Mouse (Mus musculus) kidney, embryonic 14.5 days (tissue): ENCODE measurements at regions not wholly inside any gene's neighbourhood (a gene's known extent, or its start where the extent isn't known, plus 50 kb on each side); places are given as distances from the start of the nearest gene placed in this dataset.
A peak's percentile ranks its signal among the peaks of the same experiment; 100 is the strongest.

Experiments used
- ATAC-seq: fragments of 200-750 bp; cut with Nextera tagmentation; 2 replicates; pipeline ENCODE4 v1.8.0; 2017; ENCODE audit warnings: moderate number of reproducible peaks, mild to moderate bottlenecking, moderate TSS enrichment, moderate library complexity; ENCODE audit not compliant: low FRiP score, low TSS enrichment
- H3K27ac ChIP-seq: fragments of 300-500 bp; sonication (generic); 2 replicates; pipeline ENCODE4 v1.5.1; 2014; ENCODE audit warnings: low read depth, mild to moderate bottlenecking, low read length, moderate library complexity, mixed read lengths
- H3K27me3 ChIP-seq: fragments of 300-500 bp; sonication (generic); 2 replicates; pipeline ENCODE4 v1.6.1; 2014; ENCODE audit warnings: mild to moderate bottlenecking, low read length; ENCODE audit not compliant: control insufficient read depth, insufficient read depth
- H3K36me3 ChIP-seq: fragments of 300-500 bp; sonication (generic); 2 replicates; pipeline ENCODE4 v1.6.1; 2014; ENCODE audit warnings: low read length, mixed read lengths; ENCODE audit not compliant: control insufficient read depth, insufficient read depth
- H3K4me1 ChIP-seq: fragments of 300-500 bp; sonication (generic); 2 replicates; pipeline ENCODE4 v1.6.1; 2014; ENCODE audit warnings: low read length, mixed read lengths; ENCODE audit not compliant: control insufficient read depth, insufficient read depth
- H3K4me2 ChIP-seq: fragments of 300-500 bp; sonication (generic); replicated peaks from 2 replicates; pipeline ENCODE4 v1.6.1; 2014; ENCODE audit warnings: low read depth, mild to moderate bottlenecking, low read length
- H3K4me3 ChIP-seq: fragments of 300-500 bp; sonication (generic); 2 replicates; pipeline ENCODE4 v1.5.1; 2014; ENCODE audit warnings: mild to moderate bottlenecking, low read length
- H3K9ac ChIP-seq: fragments of 300-500 bp; sonication (generic); 2 replicates; pipeline ENCODE4 v1.6.1; 2014; ENCODE audit warnings: low read depth, mild to moderate bottlenecking, low read length, moderate library complexity
- H3K9me3 ChIP-seq: fragments of 300-500 bp; sonication (generic); 2 replicates; pipeline ENCODE4 v1.6.1; 2016; ENCODE audit warnings: low read length; ENCODE audit not compliant: control insufficient read depth
- WGBS: fragments of 180-500 bp; shearing (Covaris S2); extraction: QIAGEN DNeasy Blood & Tissue Kit; methylation state at CpG from one replicate; pipeline ENCODE4 v1.1.7; 2014; 5-methylcytosine and 5-hydroxymethylcytosine counted together

DNA sequence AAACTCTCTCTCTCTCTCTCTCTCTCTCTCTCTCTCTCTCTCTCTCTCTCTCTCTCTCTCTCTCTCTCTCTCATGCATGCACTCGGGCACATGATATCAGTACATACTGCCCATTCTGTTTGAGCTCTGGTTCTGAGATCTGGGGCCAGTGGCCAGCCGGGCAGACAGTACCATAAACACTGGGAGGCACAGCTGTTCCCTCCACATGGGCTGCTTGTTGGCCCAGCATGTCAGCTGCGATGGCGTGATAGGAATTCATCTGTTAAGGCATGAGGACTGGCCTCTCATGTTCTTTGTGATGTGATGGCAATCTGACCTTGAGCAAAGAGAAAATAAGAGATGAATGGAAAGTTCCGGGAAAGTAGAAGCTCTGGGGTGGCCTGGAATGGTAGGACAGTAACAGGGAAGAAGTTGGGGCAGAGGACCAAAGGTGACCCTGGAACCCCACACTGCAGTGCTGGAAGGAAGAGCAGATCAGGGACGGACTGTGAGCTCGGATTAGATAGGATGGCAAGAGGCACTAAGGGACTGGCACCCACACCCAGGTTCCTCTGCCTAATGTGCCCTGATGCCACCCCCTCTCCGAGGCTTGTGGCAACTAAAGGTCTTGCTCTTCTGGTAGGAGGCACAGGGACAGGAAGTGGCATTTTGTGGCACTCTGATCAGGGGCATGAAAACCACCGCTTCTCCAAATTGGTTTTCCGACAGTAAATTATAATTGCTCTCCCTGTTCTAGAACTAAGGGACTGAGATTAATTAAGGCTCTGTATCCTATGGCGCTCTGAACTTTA, 186.4 kb upstream of the Zmiz1 start:
- WGBS, result 70% methylated on average over 11 of the region's 11 CpGs
- peaks cover 20% of the 10 kb centered on the region for H3K4me1 ChIP-seq

DNA sequence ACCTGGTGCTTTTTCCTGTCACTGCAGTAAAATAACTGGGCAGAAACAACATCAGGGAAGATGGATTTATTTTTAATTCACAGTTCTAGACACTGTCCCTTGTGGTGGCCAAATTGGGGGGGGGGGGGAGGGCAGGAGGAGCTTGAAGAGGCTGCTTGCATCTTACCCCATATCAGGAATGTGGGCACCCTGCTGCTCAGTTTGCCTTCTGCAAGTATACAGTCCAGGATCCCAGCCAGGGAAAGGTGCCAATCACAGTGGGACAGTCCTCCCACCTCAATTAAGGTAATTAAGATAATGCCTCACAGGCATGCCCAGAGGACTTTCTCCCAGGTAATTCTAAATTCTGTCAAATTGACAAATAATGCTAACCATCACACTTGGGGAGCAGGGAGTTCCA, 179.2 kb upstream of the Zmiz1 start:
- no peaks in the 10 kb centered on the region for H3K9me3 ChIP-seq
- H3K27me3 ChIP-seq, result no peaks in the 10 kb centered on the region
- H3K4me3 ChIP-seq, result no peak overlapping the region
- no peak for ATAC-seq
- H3K27ac ChIP-seq, result no peak overlapping the region
- 0 out of 2 replicates have a peak, but pooled peaks cover 4% of the 10 kb centered on the region for H3K4me1 ChIP-seq
- no peak overlapping the region for H3K9ac ChIP-seq
- H3K36me3 ChIP-seq, result no peaks in the 10 kb centered on the region
- no peak overlapping the region for H3K4me2 ChIP-seq

More for the DNA sequence above, 186.4 kb upstream of the Zmiz1 start:
- Histone ChIP-seq H3K36me3 (no peaks in the 10 kb centered on the region), H3K27me3 (no peaks in the 10 kb centered on the region), H3K4me3 (no peak overlapping the region), H3K9me3 (no peaks in the 10 kb centered on the region), H3K4me2 (no peak overlapping the region), H3K27ac (no peak overlapping the region), H3K9ac (no peak overlapping the region)
- ATAC-seq, result no peak

DNA sequence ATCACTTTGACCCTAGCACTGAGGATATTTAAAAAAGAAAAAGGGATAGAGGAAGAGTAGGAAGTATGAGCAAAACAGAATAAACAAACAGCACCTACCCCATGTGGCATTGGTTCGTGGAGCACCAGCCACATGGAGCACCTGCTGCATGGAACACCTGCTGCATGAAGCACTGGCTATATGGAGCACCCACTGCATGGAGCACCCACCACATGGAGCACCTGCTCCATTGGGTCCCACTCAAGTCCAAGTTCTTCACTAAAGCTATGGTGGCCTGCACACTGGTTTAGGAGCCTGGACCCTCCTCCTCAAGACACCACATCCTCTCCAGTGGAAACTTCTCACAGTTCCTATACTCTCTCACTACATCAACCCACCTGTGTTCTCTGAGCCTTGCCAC, 166.4 kb upstream of the Zmiz1 start:
- no peaks in the 10 kb centered on the region for H3K4me1 ChIP-seq
- H3K27ac ChIP-seq, result no peak overlapping the region
- H3K9ac ChIP-seq, result no peak overlapping the region
- H3K9me3 ChIP-seq, result no peaks in the 10 kb centered on the region
- no peak overlapping the region for H3K4me2 ChIP-seq
- H3K36me3 ChIP-seq, result no peaks in the 10 kb centered on the region
- 58% methylated on average over 1 of the region's 1 CpGs for WGBS
- no peaks in the 10 kb centered on the region for H3K27me3 ChIP-seq
- ATAC-seq, result no peak
- H3K4me3 ChIP-seq, result no peak overlapping the region

DNA sequence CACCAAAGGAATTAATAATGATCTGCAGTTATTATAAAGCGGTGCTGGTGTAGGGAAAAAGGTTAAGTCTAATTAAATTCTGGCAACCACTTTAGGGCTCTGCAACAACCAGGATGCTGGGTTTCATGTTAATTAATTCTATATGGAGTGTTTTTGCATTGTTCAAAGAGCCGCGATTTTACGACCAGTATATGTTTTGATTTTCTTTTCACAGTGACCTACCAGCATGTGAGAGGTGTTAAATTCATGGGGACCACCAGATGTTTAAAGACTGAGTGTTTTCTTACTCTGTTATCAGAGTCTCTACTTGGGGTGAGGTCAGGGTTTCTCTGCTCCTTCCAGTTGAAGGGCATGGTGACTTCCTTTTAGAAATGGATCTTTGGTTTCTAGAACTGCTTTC, 164.8 kb upstream of the Zmiz1 start:
- no peak for ATAC-seq
- Histone ChIP-seq H3K4me2 (no peak overlapping the region), H3K4me1 (no peaks in the 10 kb centered on the region), H3K9ac (no peak overlapping the region), H3K27me3 (no peaks in the 10 kb centered on the region), H3K36me3 (no peaks in the 10 kb centered on the region), H3K9me3 (no peaks in the 10 kb centered on the region), H3K4me3 (no peak overlapping the region), H3K27ac (no peak overlapping the region)
- WGBS, result 34% methylated on average over 4 of the region's 4 CpGs

DNA sequence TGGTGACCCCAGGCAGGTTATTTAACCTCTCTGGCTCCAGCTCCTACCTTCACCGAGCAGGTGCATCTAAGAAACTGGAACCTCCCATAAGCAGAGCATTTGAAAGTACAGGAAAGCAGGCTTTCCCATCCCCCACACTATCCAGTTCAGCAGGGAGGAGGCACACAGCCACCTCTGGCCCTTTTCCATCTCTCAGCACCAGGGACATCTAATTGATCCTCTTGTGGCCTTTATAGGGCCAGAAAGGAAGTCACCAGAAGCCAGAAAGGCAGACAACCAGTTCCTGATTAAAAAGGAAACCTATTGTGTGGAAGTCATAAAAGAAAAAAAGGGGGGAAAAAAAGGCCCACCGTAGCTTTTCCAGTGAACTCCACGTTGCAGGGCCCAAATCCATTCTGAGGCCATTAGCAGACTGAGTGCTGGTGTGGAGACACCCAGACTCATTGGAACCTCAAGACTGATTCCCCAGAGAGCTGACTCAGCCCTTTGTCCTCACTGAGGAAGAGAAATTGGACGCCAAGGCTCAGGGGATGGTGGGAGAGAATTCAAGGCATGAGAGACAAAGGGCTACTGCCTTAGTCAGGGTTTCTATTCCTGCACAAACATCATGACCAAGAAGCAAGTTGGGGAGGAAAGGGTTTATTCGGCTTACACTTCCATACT, 163.2 kb upstream of the Zmiz1 start:
- Histone ChIP-seq H3K9ac (no peak overlapping the region), H3K4me3 (no peak overlapping the region), H3K27me3 (no peaks in the 10 kb centered on the region), H3K27ac (no peak overlapping the region), H3K9me3 (no peaks in the 10 kb centered on the region), H3K4me1 (no peaks in the 10 kb centered on the region), H3K4me2 (no peak overlapping the region), H3K36me3 (no peaks in the 10 kb centered on the region)
- ATAC-seq, result no peak
- WGBS, result 46% methylated on average over 4 of the region's 5 CpGs

DNA sequence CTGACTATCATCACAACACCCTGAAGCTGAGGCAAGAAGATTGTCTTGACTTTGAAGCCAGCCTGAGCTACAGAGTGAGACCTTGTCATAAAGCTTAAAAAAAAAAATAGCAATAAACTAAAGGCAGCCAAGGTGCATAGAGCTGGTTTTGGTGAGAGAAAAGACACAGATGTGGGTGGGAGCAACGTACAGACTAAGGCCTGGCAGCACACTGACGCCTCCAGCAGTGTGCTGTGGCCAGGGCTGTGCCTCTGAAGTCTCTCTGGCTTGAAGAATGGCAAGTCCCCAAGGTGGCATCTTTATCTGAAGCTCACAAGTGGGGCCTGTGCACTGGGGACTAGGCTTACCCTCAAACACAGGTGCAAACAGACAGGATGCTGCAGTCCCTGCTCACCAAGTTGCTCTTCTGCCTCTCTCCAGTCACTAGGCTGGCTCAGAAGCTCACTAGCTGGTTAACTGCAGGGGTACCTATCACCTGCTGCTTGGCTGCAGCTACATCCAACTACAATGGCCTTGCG, 159.3 kb upstream of the Zmiz1 start:
- H3K36me3 ChIP-seq, result no peaks in the 10 kb centered on the region
- H3K4me2 ChIP-seq, result no peak overlapping the region
- no peak for ATAC-seq
- 91% methylated on average over 3 of the region's 3 CpGs for WGBS
- no peaks in the 10 kb centered on the region for H3K27me3 ChIP-seq
- H3K4me3 ChIP-seq, result no peak overlapping the region
- no peak overlapping the region for H3K9ac ChIP-seq
- H3K4me1 ChIP-seq, result peaks cover 5% of the 10 kb centered on the region; the same call in 1 of the 2 replicates
- no peaks in the 10 kb centered on the region for H3K9me3 ChIP-seq
- H3K27ac ChIP-seq, result no peak overlapping the region

DNA sequence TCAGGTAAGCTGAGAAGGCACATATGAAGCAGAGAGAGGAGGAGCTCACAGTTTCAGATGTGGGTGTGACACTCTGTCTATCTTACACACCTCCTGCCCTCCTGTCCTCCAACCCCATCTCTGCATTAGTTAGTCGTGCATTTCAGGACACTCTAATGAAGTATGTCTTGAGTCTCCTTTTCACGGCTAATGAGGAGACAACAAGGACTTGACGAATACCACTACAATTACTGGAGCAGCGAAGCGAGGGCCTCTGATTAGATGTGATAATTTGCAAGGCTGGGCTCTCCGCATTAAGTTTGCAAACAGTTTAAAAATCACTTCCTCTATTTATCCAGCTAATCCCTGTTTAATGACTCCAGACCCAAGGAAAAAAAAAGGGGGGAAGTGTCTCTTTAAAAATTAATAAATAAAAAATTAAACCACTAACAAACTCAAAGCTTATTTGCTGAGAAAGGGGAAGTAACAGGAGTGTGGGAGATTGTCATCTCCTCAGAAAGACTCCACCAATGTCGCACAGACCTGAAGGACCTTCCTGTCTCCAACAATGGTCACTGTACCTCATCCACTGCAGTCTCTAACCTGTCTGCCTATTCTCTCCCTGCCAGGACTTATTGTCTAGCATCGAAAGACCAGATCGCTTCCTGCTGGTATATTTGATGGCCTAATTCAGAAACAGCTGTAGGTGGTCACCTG, 157.5 kb upstream of the Zmiz1 start:
- no peak for ATAC-seq
- Histone ChIP-seq H3K4me2 (no peak overlapping the region), H3K4me3 (no peak overlapping the region), H3K36me3 (no peaks in the 10 kb centered on the region), H3K27ac (no peak overlapping the region), H3K9ac (no peak overlapping the region), H3K4me1 (peaks cover 5% of the 10 kb centered on the region; the same call in 1 of the 2 replicates), H3K9me3 (no peaks in the 10 kb centered on the region), H3K27me3 (no peaks in the 10 kb centered on the region)
- 53% methylated on average over 9 of the region's 9 CpGs for WGBS

DNA sequence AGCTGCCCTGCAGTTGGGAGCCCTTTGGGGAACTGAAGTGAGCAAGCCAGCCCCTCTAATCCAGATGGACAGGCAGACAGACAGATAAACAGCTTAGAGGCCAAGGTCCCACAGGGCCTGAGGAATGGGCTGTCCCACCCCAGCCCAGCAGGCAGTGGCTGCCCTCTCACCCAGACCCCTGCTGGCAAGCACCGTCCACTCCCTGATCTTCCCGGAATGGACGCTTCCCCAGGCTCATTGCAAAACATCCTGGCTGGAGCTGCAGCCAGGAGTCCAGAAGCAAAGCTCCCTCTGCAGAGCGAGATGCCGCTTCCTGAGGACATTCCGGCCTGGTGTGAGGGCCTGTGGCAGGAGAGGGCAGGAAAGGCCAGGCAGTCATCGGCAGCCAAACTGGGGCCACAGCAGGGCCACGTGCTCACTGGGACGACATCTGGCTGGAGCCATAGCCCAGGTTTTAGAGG, 154.6 kb upstream of the Zmiz1 start:
- WGBS, result 4% methylated on average over 9 of the region's 9 CpGs

More for the DNA sequence above, 154.6 kb upstream of the Zmiz1 start:
- Histone ChIP-seq H3K9ac (peak overlapping the region; percentile 14; the same call in 1 of the 2 replicates), H3K9me3 (no peaks in the 10 kb centered on the region), H3K4me2 (no peak overlapping the region), H3K4me1 (peaks cover 5% of the 10 kb centered on the region; the same call in 1 of the 2 replicates), H3K4me3 (no peak overlapping the region), H3K36me3 (no peaks in the 10 kb centered on the region), H3K27me3 (no peaks in the 10 kb centered on the region), H3K27ac (peak overlapping the region; percentile 67; the same call in 1 of the 2 replicates)
- ATAC-seq, result peak; percentile 56
